Mouse (Mus musculus) c-Kit-positive CD71-negative TER-119-negative erythroid progenitor cells, embryonic 14.5 days (primary cell): Measurements from ENCODE around the gene Specc1l.
A peak's percentile ranks its signal among the peaks of the same experiment; 100 is the strongest.

ENCODE experiments used
- DNase-seq: peaks from one replicate; pipeline ENCODE4 v3.0.0-alpha.2; 2013; ENCODE audit warnings: low read depth

Gene Specc1l

GRCm38 (mm10) chr10:75224154-75224553 lies 12.3 kb downstream of the Specc1l start:
- DNase-seq = no peak

- no peak for DNase-seq
Measured at GRCm38 (mm10) chr10:75224630-75225029, 12.8 kb downstream of the Specc1l start.

GRCm38 (mm10) chr10:75227381-75227780 lies 15.5 kb downstream of the Specc1l start:
- DNase-seq = no peak

- DNase-seq = no peak
Measured at GRCm38 (mm10) chr10:75230572-75230971, 18.7 kb downstream of the Specc1l start.

- no peak for DNase-seq
Measured at GRCm38 (mm10) chr10:75231876-75232275, 20.0 kb downstream of the Specc1l start.

GRCm38 (mm10) chr10:75232612-75233155 lies 20.8 kb downstream of the Specc1l start:
- no peak for DNase-seq

GRCm38 (mm10) chr10:75233489-75233888 lies 21.6 kb downstream of the Specc1l start:
- DNase-seq = no peak

- DNase-seq = no peak
Measured at GRCm38 (mm10) chr10:75235726-75236125, 23.9 kb downstream of the Specc1l start.

GRCm38 (mm10) chr10:75236156-75236555 lies 24.3 kb downstream of the Specc1l start:
- no peak for DNase-seq

- DNase-seq = no peak
Measured at GRCm38 (mm10) chr10:75237166-75237565, 25.3 kb downstream of the Specc1l start.

GRCm38 (mm10) chr10:75240583-75241250 lies 28.8 kb downstream of the Specc1l start:
- DNase-seq = no peak

- no peak for DNase-seq
Measured at GRCm38 (mm10) chr10:75245806-75246205, 33.9 kb downstream of the Specc1l start.

- DNase-seq = no peak
Measured at GRCm38 (mm10) chr10:75246331-75246730, 34.5 kb downstream of the Specc1l start.

GRCm38 (mm10) chr10:75251011-75251410 lies 39.1 kb downstream of the Specc1l start:
- DNase-seq = no peak

GRCm38 (mm10) chr10:75252301-75253022 lies 40.6 kb downstream of the Specc1l start:
- no peak for DNase-seq

- peak; percentile 25 for DNase-seq
Measured at GRCm38 (mm10) chr10:75255091-75255490, 43.2 kb downstream of the Specc1l start.

GRCm38 (mm10) chr10:75257401-75257800 lies 45.5 kb downstream of the Specc1l start:
- DNase-seq = no peak

GRCm38 (mm10) chr10:75258241-75258640 lies 46.4 kb downstream of the Specc1l start:
- peak; percentile 17 for DNase-seq

- no peak for DNase-seq
Measured at GRCm38 (mm10) chr10:75261268-75261667, 49.4 kb downstream of the Specc1l start.

- DNase-seq = no peak
Measured at GRCm38 (mm10) chr10:75264993-75265555, 53.2 kb downstream of the Specc1l start.

GRCm38 (mm10) chr10:75273020-75273419 lies 61.1 kb downstream of the Specc1l start:
- DNase-seq = no peak

GRCm38 (mm10) chr10:75276427-75277013 lies 64.6 kb downstream of the Specc1l start:
- no peak for DNase-seq

- no peak for DNase-seq
Measured at GRCm38 (mm10) chr10:75277501-75277900, 65.6 kb downstream of the Specc1l start.
